ENCODE assay signal across 9 mouse cellular contexts in the genomic region with DNA sequence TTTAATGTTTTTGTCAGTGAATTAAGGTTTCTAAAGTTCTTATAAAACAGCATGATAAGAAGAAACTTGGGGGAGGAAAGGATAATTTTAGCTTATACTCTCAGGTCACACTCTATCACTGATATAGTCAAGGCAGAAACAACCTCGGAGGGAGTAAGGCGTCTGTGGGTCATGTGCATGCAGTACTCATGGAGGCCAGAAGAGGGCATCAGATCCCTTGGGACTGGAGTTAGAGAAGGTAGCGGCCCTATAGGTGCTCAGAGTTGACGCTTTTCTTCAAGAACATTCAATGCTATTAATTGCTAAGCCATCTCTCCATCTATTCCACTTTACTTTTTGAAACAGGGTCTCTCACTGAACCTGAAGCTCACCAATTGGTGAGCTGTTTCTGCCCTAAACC. TPM values are rescaled to one million over a fixed set of nuclear protein-coding genes. Genes with fewer than 3 reads are reported as not detected.
A peak's percentile ranks its signal among the peaks of the same experiment; 100 is the strongest.
DNase-seq lines count a peak whose midpoint lies in the region; ATAC-seq and TF ChIP-seq lines count a peak whose summit lies in the region.
"Had no signal": no experiment of that assay in that cellular context is flagged by ENCODE, and none has a peak within 500 bp of the region (broad histone marks: within the 10 kb centered on the region; RNA-seq: fewer than 3 reads in every experiment).

No protein-coding gene starts in this region.

- no peak overlapping the region for H3K4me3 ChIP-seq in lung, postnatal 0 days (ENCODE audit: low read depth, low read length)
- H3K4me3 ChIP-seq: heart, embryonic 15.5 days had no signal

- TF ChIP-seq EP300 in lung, postnatal 0 days (IDR thresholded peaks at IDR 0.05), result no peak

- no peak; the same call in 1 of the 2 replicates for ATAC-seq in lung, postnatal 0 days
- ATAC-seq in erythroblast, adult 5-6 weeks (replicated peaks; ENCODE audit: low FRiP score, poor library complexity, severe bottlenecking), result no peak

- whole genome bisulfite sequencing in lung, postnatal 0 days, result 5% methylated on average over 4 of the region's 4 CpGs

- TF ChIP-seq CTCF in lung, postnatal 0 days (IDR thresholded peaks at IDR 0.05), result peak; percentile 90

- no peaks in the 10 kb centered on the region for H3K27me3 ChIP-seq in lung, postnatal 0 days (replicated peaks; ENCODE audit: insufficient read depth, low read length)
- H3K27me3 ChIP-seq: heart, embryonic 15.5 days had no signal

- no peaks in the 10 kb centered on the region for H3K4me1 ChIP-seq in lung, postnatal 0 days (ENCODE audit: insufficient read depth, low read depth, low read length)
- H3K4me1 ChIP-seq: heart, embryonic 15.5 days had no signal

- H3K27ac ChIP-seq in lung, postnatal 0 days (ENCODE audit: low read length), result no peak overlapping the region
- H3K27ac ChIP-seq: heart, embryonic 15.5 days had no signal

- H3K9me3 ChIP-seq in lung, postnatal 0 days (ENCODE audit: low read length), result no peaks in the 10 kb centered on the region
- H3K9me3 ChIP-seq: heart, embryonic 15.5 days had no signal

- DNase-seq in ES-CJ7 (ENCODE audit: low read depth, low spot score), result peak; percentile 74
- peak; percentile 84 for DNase-seq in adrenal gland, postnatal 10 days
- DNase-seq in embryo, embryonic 9.5 days (ENCODE audit: extremely low spot score), result peak; percentile 69
- DNase-seq in heart, postnatal 14 days, result peak; percentile 57 to 77
- DNase-seq in layer of hippocampus, adult 11-12 months (ENCODE audit: low spot score), result peak; percentile 84
- peak; percentile 73 for DNase-seq in lung, postnatal 0 days (ENCODE audit: low spot score)
- peak; percentile 78 for DNase-seq in right cerebral cortex, adult 18-20 months

- no peak overlapping the region for H3K4me2 ChIP-seq in lung, postnatal 0 days (replicated peaks; ENCODE audit: low read depth, low read length)
- H3K4me2 ChIP-seq: heart, embryonic 15.5 days had no signal

- intact Hi-C loops in heart, postnatal 14 days (cut with DNase I), result loop anchor here (1.0 to 10.0 kb wide), 2 partner anchors 126 to 499 kb away; no protein-coding TSS in a partner anchor

- no peaks in the 10 kb centered on the region for H3K36me3 ChIP-seq in lung, postnatal 0 days (ENCODE audit: insufficient read depth, low read length)
- H3K36me3 ChIP-seq: heart, embryonic 15.5 days had no signal

- no peak overlapping the region for H3K9ac ChIP-seq in lung, postnatal 0 days (replicated peaks; ENCODE audit: low read depth)
- H3K9ac ChIP-seq: heart, embryonic 15.5 days had no signal

RNA-seq across cellular contexts. Expression of a gene that starts 19.8 kb away (rescaled TPM):
- total RNA-seq in adrenal gland, postnatal 10 days (2021), result not detected
- not detected for total RNA-seq in heart, postnatal 14 days (2021)
- polyA plus RNA-seq in lung, postnatal 0 days (2015; fragmentation: Nextera tagmentation; extraction: Ambion mirVana), result not detected in 2 replicates
- total RNA-seq in erythroblast, adult 5-6 weeks (2015; ENCODE audit: low replicate concordance), result not detected in 2 replicates
- total RNA-seq in erythroblast, adult 5-6 weeks (2017; ENCODE audit: low replicate concordance), result not detected in 2 replicates
- polyA plus RNA-seq: heart, embryonic 15.5 days had no signal

RNA-seq across cellular contexts. Expression of a gene that starts 22.2 kb away (rescaled TPM):
- 1 to 10 TPM; 2.1 to 4.2 TPM for total RNA-seq in adrenal gland, postnatal 10 days (2021)
- 10 to 100 TPM; 24.3 to 26.9 TPM for total RNA-seq in heart, postnatal 14 days (2021)
- polyA plus RNA-seq in lung, postnatal 0 days (2015; fragmentation: Nextera tagmentation; extraction: Ambion mirVana), result 1.0 and 1.2 TPM in 2 replicates
- 0.42 TPM in 1 of 2 replicates, not detected in the other for total RNA-seq in erythroblast, adult 5-6 weeks (2015; ENCODE audit: low replicate concordance)
- total RNA-seq in erythroblast, adult 5-6 weeks (2017; ENCODE audit: low replicate concordance), result 0.51 and 2.6 TPM in 2 replicates

Comparison
In these comparisons a context has a peak if more than half of its experiments do, and no peak if none do; other contexts are left out.
1. RNA of a gene that starts 22.2 kb away (total RNA-seq): 24.3 to 26.9 TPM in heart, postnatal 14 days; 2.1 to 4.2 TPM in adrenal gland, postnatal 10 days and 0.42 to 2.6 TPM in erythroblast, adult 5-6 weeks; every median in the first group is over 4 times any median in the second.
2. Peak in every context shown above with its lines, with median percentiles within 50 percentile points of each other: DNase-seq.